Mouse (Mus musculus) adrenal gland, postnatal 10 days (tissue): Measurements from ENCODE around the gene Ppfia4. TPM values are rescaled to one million over a fixed set of nuclear protein-coding genes. Genes with fewer than 3 reads are reported as not detected.
"Not testable (repeated sequence)": the region's sequence is repeated elsewhere in the genome, so short reads cannot be mapped to it uniquely, and the experiment has no call there.

Source experiments
- DNase-seq: peaks from one replicate; pipeline ENCODE4 v3.0.0; 2021; ENCODE audit warnings: mixed read lengths
- total RNA-seq, 2 experiments: library from RNA; stranded (reverse); gene quantifications; 2 replicates each; pipeline ENCODE4 v1.2.3; 2021

Gene Ppfia4
- total RNA-seq, 2 experiments from 2014 or later: 1.5 to 3.0 TPM

DNA sequence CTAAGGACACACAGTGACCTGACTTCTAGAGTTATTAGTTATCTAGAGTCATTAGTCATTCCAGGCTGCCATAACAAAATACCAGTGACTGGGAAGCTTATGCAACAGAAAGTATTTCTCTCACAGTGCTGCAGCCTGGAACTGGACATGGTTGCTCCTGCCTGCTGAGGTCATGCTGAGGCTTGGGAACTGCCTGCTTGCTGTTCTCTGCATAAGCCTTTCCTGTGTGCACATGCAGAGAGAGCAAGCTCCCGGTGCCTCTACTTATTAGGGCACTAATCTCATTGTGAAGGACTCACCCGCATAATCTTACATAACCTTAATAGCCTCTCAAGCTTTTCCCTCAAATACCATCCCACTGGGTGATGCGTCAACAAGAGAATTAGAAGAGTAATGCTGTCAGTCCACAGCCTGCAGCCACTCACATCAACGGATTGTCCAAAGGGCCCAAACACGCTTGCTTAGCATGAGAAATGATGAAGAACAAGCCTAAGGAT, 59.9 kb downstream of the Ppfia4 start:
- DNase-seq: no peak

- no peak for DNase-seq
These were observed 62.7 kb downstream of the Ppfia4 start for GRCm38 (mm10) chr1:134270026-134270425.

DNA sequence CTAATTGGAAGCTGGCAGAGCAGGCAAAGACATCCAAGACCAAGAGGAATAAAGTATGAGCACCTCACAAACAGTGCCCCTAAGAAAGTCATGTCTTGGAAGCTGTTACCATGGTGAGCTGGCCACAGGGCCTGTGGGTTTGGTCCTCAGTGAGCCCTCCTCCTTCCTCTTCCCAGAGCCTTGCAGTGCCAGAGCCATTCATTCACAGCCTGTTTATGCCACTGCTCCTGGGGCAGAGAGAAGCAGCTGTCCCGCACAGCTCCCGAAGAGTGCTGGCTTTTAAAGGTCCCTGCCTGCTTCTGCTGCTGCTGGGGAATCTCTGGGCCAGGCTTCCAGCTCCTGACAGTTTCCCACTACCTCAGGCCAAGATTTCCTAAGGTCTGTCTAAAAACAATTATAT, 66.9 kb downstream of the Ppfia4 start:
- no peak for DNase-seq

DNA sequence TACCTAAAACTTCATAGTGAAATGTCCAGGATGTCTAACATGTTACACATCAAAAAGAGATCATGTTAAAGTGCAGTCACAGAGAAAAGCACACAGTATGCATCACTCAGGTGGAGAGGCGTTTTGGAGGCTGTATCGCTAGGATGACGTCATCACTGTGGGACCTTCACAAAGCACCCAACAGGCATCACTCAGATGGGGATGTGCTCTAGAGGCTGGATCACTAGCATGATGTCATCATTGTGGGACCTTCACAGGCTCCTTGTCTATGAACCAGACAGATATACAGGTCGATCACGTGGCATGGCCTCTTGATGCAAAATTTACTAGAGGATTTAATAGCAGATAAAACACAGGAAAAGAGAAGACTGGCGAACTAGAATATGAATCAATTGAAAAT, 68.4 kb downstream of the Ppfia4 start:
- DNase-seq: no peak

DNA sequence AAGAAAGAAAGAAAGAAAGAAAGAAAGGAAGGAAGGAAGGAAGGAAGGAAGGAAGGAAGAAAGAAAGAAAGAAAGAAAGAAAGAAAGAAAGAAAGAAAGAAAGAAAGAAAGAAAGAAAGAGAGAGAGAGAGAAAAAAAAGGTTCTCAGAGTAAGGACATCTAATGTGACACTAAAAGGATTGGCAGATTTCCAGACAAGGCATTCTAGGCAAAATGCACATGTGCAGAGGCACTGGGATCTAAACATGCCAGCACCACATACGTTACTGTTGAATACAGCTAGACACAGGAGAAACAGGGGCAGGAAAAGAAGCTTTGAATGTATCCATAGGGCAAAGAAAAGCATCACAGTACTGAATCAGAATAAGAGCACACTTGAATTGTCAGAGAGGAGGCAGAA, 83.0 kb downstream of the Ppfia4 start:
- DNase-seq: not testable (repeated sequence)

Other genes starting within 250 kb of the Ppfia4 start
- under 1 TPM in 1 of 2 experiments, not detected in 1; 0.15 TPM for gene Chit1, start 221.7 kb downstream of the Ppfia4 start, total RNA-seq
- gene Chil1, start 150.8 kb downstream of the Ppfia4 start, total RNA-seq: 1 to 10 TPM; 1.4 to 2.4 TPM
- gene Mybph, start 139.5 kb downstream of the Ppfia4 start, total RNA-seq: 1 to 10 TPM; 4.2 to 5.0 TPM
- 10 to 100 TPM; 70.4 to 83.0 TPM for gene Adora1, start 97.5 kb downstream of the Ppfia4 start, total RNA-seq
- gene Myog, start 42.9 kb downstream of the Ppfia4 start, total RNA-seq: 1 to 10 TPM; 2.0 to 9.6 TPM
- gene Tmem183a, start 29.1 kb upstream of the Ppfia4 start, total RNA-seq: 10 to 100 TPM; 39.9 to 48.3 TPM
- gene 4933406M09Rik, start 53.0 kb upstream of the Ppfia4 start, total RNA-seq: not detected
- 10 to 100 TPM; 21.0 to 33.0 TPM for gene Cyb5r1, start 72.6 kb upstream of the Ppfia4 start, total RNA-seq
- gene Adipor1, start 82.5 kb upstream of the Ppfia4 start, total RNA-seq: 100 to 1,000 TPM; 114 to 116 TPM
- 10 to 100 TPM; 16.4 to 22.3 TPM for gene Klhl12, start 122.6 kb upstream of the Ppfia4 start, total RNA-seq
- gene Rabif, start 161.7 kb upstream of the Ppfia4 start, total RNA-seq: 10 to 100 TPM; 22.6 to 26.6 TPM
- not detected for gene Mgat4e, start 216.8 kb upstream of the Ppfia4 start, total RNA-seq
- gene Kdm5b, start 227.2 kb upstream of the Ppfia4 start, total RNA-seq: 10 to 100 TPM; 34.9 to 45.3 TPM